Mouse (Mus musculus): Measurements from ENCODE around the gene Gad2. TPM values are rescaled to one million over a fixed set of nuclear protein-coding genes. Genes with fewer than 3 reads are reported as not detected.
"Not testable (repeated sequence)": the region's sequence is repeated elsewhere in the genome, so short reads cannot be mapped to it uniquely, and the experiment has no call there.

Gad2 gene
- not detected for total RNA-seq (2021)

- intact Hi-C loops (cut with DNase I): loop anchor here (10.0 kb wide), 1 partner anchor 657 kb away; no protein-coding TSS in a partner anchor
- no peak for DNase-seq
Measured at GRCm38 (mm10) chr2:22621828-22622731, at the start of gene Gad2. Gad2 (plus strand) TSS chr2:22622205.

GRCm38 (mm10) chr2:22587469-22588169 is 34.4 kb upstream of the Gad2 start:
- intact Hi-C loops (cut with DNase I); DNase-seq: not testable (repeated sequence)

- intact Hi-C loops (cut with DNase I); DNase-seq: not testable (repeated sequence)
Measured at GRCm38 (mm10) chr2:22588170-22588541, 33.8 kb upstream of the Gad2 start.

- DNase-seq; intact Hi-C loops (cut with DNase I): not testable (repeated sequence)
Measured at GRCm38 (mm10) chr2:22588673-22589381, 33.2 kb upstream of the Gad2 start.

GRCm38 (mm10) chr2:22589382-22590205 is 32.4 kb upstream of the Gad2 start:
- DNase-seq; intact Hi-C loops (cut with DNase I): not testable (repeated sequence)

- intact Hi-C loops (cut with DNase I): no loop called here
- no peak for DNase-seq
Measured at GRCm38 (mm10) chr2:22590206-22590490, 31.9 kb upstream of the Gad2 start.

- intact Hi-C loops (cut with DNase I): no loop called here
- DNase-seq: no peak
Measured at GRCm38 (mm10) chr2:22617951-22618350, 4.1 kb upstream of the Gad2 start.

GRCm38 (mm10) chr2:22619416-22619815 is 2.6 kb upstream of the Gad2 start:
- DNase-seq: no peak
- intact Hi-C loops (cut with DNase I): no loop called here

GRCm38 (mm10) chr2:22620030-22620429 is 2.0 kb upstream of the Gad2 start:
- no peak for DNase-seq
- intact Hi-C loops (cut with DNase I): loop anchor here (10.0 kb wide), 1 partner anchor 655 kb away; no protein-coding TSS in a partner anchor

- intact Hi-C loops (cut with DNase I): loop anchor here (10.0 kb wide), 1 partner anchor 656 kb away; no protein-coding TSS in a partner anchor
- DNase-seq: no peak
Measured at GRCm38 (mm10) chr2:22620534-22620933, 1.5 kb upstream of the Gad2 start.

- DNase-seq: no peak
- intact Hi-C loops (cut with DNase I): loop anchor here (10.0 kb wide), 1 partner anchor 656 kb away; no protein-coding TSS in a partner anchor
Measured at GRCm38 (mm10) chr2:22620978-22621827, 802 bp upstream of the Gad2 start.

GRCm38 (mm10) chr2:22623111-22624070 is 1.4 kb downstream of the Gad2 start:
- no peak for DNase-seq
- intact Hi-C loops (cut with DNase I): loop anchor here (10.0 kb wide), 1 partner anchor 659 kb away; no protein-coding TSS in a partner anchor

GRCm38 (mm10) chr2:22624188-22624975 is 2.4 kb downstream of the Gad2 start:
- intact Hi-C loops (cut with DNase I): loop anchor here (10.0 kb wide), 1 partner anchor 660 kb away; no protein-coding TSS in a partner anchor
- DNase-seq: no peak

- no peak for DNase-seq
- intact Hi-C loops (cut with DNase I): loop anchor here (10.0 kb wide), 1 partner anchor 661 kb away; no protein-coding TSS in a partner anchor
Measured at GRCm38 (mm10) chr2:22625096-22625960, 3.3 kb downstream of the Gad2 start.

- intact Hi-C loops (cut with DNase I): loop anchor here (10.0 kb wide), 1 partner anchor 662 kb away; no protein-coding TSS in a partner anchor
- DNase-seq: no peak
Measured at GRCm38 (mm10) chr2:22627147-22627666, 5.2 kb downstream of the Gad2 start.

Data from heart, postnatal 36 days (tissue).